Mouse (Mus musculus) heart, adult 9 months (tissue): ENCODE measurements around the gene Xlr3a.
"Not testable (repeated sequence)": the region's sequence is repeated elsewhere in the genome, so short reads cannot be mapped to it uniquely, and the experiment has no call there.

Experiments
- DNase-seq, 2 experiments: peaks; one replicate each; pipeline ENCODE4 v3.0.0; 2022; ENCODE audit warnings: low spot score in 2 of 2

Xlr3a gene

DNA sequence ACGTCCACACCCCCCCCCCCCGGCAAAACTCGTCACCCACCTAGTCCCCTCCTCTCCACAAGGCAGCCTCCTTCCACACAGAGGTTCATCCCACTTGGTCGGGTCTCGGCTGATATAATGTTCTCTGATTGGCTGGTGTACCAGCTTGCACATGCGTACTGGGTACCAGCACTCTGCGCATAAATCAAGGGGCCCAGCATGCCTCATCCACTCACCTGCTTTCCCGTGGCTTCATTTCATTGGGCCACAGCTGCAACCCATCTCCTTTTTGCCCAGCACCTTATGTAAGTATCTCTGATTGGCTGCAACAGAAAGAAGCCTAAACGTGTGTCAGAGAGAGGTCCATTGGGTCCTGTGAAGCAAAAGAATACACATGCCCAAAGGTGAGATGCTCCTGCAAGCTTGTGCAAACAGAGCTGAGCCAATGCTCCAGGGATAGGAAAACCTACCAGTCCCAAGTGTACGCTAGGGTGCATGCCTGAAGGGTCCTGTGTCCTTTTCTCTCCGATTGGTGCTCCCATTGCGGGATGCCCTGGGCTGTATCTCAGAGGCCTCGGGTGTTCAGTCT, at the start of gene Xlr3a:
Gene Xlr3a (minus strand): TSS at position 155 of the 568 bp plus-strand sequence.
- not testable (repeated sequence) for DNase-seq

DNA sequence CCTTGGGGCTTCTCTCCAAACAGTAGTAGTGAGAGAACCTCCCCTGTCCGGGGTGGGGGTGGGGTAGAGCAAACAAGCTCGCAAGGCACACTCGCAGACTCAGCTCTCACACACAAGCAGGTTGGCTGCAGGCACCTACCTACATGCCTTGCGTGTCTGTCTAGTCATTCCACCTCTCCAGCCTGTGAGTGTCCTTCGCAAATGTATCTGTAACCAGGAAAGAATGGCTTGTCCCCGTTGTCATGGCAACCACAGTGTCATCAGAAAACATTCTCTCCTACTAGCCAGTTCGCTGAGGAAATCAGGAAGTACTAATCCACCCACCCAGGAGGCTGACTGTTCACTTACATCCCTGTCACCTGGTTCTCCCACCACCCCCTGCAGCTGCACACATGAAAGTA, 46.3 kb upstream of the Xlr3a start:
- DNase-seq: not testable (repeated sequence)

DNA sequence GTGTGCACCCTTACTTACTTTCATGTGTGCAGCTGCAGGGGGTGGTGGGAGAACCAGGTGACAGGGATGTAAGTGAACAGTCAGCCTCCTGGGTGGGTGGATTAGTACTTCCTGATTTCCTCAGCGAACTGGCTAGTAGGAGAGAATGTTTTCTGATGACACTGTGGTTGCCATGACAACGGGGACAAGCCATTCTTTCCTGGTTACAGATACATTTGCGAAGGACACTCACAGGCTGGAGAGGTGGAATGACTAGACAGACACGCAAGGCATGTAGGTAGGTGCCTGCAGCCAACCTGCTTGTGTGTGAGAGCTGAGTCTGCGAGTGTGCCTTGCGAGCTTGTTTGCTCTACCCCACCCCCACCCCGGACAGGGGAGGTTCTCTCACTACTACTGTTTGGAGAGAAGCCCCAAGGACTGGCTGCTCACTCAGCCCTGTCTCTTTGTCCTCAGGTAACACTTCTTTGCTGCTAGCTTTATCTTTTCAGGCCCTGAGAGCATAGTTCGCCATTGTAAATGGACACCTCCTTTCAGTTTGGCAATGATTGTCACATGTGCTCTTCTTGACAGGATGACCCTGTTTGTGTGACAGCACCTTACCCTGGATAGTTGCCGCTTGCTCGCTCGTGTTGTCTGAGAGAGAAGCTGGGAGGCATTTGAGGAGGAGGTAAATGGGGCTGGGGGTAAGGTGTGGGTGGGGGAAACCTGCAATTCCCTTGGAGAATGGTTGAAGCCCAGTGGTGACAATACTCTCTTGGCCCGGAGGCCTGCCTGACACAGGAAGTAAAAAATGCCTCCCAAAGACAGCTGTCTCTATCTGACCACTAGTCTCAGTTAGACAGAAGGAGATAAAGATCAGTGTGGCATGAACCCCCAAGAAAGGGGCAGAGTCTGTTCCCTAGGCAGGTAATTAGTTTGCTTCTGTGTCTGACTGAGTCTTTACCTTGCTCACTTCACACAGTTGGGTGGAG, 26.2 kb upstream of the Xlr3a start:
- not testable (repeated sequence) for DNase-seq

DNA sequence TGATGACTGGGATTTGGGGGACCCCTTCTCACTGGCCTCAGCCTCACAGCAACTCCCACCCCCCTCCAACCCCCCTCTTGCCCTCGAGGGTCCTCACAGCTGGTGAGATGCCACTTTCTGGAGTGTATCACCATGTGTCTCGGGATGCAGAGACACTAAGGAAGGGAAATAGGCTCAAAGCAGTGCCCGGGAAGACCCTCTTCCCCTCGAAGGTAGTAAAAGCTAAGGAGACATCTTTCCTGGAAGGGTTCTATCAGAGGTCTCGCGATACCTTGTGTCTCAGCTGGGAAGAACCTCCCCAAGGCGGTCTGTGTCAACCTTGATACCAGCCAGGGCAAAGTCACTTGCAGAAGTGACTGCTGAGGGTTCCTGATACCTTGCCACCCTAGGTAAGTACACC, 19.9 kb upstream of the Xlr3a start, which contains the start of gene Gm14685:
Gene Gm14685 (plus strand): TSS at position 301 of the 400 bp plus-strand sequence.
- not testable (repeated sequence) for DNase-seq

DNA sequence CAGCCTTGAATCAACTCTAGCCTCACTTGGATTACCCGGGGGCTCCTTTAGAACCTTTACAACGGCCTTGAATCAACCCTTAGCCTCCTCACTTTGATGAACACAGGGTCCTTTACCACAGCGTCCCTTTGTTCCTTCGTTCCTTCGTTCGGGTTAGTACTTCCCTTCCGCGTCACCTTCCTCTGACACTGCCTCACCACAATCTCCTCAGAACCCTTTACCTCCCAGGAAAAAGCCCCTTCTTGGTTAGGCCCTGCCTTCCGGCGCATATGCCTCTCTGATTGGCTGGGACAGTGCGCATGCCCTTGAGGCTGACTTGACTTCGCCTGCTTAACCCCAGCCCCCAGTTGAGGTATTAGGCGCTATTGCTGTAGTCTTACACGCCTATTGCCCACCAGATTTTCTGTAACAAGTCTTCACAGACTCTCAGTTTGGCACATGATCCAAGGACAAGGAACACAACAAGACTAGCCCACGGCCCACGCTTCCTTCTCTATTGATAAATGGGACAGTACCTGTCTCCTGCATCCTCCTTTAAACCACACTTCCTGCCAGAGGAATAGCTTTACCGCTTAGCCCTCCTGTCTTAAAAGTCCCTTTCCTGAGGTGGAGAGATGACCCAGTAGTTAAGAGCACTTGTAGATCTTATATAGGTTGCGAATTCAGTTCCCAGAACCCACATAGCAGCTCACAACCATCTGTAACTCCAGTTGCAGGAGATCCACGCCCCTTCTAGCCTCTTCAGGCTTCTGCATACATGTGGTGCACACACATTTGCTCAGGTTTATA, 14.4 kb downstream of the Xlr3a start, which contains the start of gene Xlr4a:
Gene Xlr4a (minus strand): TSS at position 212 of the 789 bp plus-strand sequence.
- DNase-seq: not testable (repeated sequence)

DNA sequence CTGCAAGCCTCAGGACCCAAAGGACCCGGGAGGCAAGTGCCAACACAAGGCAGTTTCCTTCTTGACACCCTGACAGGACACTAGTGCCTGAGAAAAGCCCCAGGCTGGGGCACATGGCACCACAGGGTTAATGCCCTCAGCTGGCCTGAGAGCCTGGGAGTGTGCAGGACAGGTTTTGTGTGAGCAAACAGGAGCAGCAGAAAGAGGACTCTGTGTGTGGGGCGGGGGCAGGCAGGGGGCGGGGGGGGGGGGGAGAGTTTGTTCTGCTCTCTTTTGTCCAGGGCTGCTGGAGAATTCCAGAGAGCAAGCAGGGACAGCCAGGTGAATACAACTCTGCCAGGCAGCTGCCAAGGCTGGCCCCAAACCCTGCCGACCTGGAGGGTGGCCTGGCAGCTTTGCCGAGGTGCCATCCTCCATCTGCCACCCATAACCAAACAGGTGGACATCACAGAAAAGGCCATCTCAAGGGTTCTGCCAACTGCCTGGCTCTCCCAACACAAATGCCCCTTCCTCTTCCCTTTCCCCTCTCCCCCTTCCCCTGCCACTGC, 30.1 kb downstream of the Xlr3a start:
- not testable (repeated sequence) for DNase-seq

DNA sequence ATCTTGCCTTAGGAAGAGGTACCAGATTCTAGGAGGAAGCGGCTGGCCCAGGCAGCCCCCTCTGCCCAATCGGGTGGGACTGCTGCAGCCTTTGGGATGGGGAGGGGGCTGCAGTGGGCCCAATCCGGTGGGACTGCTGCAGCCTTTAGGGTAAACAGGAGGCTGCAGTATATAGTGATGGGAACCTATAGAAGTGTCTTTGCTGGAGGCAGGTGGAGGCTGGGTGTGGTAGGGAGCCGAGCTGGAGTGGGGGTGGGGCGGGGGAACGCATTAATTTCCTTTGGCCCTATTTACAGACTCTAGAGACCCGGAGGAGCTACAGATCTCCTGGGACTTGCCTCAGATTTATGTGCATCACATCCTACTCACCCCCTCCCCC, 32.5 kb downstream of the Xlr3a start, which contains the start of gene Pnma3:
Gene Pnma3 (plus strand): TSS at position 373 of the 379 bp plus-strand sequence.
- DNase-seq: no peak

DNA sequence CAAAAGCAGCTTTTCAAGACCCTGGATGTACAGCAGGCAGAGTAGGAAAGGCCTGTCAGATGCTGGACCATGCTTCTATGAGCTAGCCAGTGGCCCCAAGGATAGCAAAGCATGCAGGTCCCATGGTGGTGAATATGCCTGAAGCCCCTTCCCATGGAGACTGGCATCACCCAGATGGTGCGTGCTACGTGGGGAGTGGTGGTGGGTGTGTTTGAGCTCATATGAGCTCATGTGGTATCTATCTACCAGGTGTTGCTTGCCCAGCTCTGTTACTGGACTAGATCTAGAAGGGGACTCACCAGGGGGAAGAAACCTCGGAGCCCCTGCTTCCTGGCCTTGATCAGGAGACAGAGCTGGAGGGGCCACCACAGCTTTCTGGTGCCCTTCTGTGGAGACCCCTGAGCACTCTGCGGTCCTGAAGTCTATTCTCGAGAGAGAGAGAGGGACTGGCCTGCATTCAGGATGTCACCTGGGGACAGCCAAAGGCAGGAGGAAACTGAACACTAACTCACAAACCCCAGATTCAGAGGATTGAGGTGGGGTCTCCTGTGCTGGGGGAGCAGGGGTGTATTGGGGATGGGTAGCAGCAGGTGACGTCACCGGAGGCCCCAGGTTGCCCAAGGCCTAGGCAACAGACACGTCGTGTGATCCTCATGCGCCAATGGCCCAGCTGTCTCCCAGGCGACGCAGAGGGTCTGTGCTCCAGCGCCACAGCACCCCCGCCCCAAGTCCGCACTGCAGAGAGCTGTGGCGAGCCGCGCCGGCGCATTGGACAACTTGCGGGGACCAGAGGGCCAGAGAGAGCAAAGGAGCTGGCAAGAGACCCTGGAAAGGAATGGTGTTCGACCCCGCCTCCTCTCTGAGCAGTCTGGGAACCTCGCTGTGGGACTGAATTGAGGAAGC, 33.1 kb downstream of the Xlr3a start:
- DNase-seq: no peak

DNA sequence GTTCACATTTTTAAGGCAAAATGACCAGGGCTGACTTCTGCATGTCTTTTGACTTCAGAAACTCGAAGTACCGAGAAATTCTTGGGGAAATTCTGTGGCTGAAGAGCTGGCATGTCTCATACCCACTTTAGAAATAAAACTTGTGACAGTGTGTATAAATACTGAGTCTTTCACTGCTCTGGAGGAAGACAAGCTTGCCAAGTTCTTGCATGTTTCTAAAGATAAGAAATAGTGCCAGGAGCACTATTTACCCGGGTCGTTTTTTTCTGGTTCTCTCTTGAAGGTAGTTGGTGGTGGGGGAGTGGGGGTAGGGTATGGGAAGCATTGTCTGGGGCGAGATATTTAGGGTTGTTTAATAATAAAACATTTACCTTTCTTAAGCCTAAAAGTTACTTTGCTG, 34.6 kb downstream of the Xlr3a start:
- DNase-seq: no peak

DNA sequence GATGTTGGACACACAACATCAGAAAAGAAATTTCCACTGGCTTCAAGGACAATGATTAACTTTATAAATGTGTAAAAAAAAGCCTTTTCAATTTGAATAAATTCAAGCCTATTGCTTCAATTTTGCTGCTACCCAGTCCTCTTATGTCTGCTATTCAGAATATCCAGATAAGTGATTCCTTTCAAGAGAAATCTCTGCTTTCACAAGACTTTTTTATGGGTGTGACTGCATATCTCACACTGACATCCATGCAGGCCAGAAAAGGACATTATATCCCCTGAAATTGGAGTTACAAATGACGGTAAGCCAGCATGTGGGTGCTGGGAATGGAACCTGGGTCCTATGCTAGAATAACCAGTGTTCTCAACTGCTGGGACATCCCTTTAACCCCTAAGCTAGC, 35.4 kb downstream of the Xlr3a start:
- DNase-seq: no peak

DNA sequence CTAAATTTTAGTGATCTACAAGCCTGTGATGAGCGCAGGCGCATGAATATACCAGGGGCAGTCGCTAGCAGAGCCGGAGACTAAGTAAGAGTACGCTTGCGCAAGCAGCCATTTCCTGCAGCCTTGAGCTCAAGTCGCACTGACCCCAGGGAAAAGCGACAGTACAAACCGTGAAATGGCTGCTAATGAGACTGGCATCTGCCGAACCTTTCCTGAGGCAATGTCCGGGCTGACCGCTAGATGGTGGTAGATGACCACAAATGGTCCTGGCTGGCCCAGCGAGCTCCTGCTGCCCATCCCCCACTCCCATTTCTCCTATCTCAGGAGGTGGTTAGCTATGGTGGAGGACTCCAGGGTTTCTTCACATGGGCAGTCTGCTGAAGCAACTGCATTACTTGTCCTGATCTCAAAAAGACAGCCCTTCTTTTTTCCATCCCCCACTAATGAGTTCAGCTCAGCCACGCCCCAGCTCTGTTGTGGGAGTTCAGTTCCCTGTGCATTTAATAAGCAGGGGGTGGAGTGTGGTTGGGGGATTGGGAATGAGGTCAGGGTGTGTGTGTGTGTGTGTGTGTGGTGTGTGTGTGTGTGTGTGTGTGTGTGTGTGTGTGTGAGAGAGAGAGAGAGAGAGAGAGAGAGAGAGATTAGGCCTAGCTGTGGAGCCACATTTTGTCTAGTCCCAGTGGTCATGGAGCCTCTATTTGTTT, 42.9 kb downstream of the Xlr3a start:
- DNase-seq: peak; percentile 93

DNA sequence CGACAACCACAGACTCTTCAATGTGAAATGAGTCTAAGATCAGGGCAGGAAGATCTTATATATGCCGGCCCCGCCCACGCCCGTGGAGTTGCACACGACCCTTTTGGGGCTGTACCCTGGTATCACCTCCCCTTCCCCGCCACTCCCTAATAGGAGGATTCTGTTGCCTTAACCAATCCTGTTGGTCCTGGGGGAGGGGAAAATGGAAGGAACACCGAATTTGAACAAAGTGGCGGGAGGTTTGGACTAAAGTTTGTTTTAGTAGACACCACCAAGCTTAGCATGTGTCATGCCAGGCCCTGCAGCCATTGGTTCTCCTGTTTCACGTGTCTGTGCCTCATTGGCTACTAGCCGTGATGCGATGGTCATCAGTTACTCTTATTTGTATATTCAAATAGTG, 57.2 kb downstream of the Xlr3a start:
- DNase-seq: no peak

DNA sequence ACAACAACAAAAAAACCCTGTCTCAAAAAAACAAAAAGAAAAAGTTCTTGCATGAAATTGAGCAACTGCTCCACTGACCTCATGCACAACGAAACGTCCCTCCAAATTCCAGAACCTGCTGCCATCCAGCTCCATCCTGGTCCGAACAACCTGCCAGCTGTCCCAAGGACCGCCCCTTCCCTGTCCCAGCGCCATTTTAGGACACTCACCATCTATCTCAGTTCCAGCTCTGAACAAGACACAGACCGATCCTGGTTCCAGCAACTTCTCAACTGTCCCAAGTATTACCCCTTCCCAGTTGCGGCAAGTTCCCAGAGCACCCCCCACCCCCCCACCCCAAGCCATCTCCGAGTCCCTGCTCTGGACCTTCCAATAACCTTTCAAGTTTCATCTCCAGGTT, 58.1 kb downstream of the Xlr3a start:
- DNase-seq: no peak

DNA sequence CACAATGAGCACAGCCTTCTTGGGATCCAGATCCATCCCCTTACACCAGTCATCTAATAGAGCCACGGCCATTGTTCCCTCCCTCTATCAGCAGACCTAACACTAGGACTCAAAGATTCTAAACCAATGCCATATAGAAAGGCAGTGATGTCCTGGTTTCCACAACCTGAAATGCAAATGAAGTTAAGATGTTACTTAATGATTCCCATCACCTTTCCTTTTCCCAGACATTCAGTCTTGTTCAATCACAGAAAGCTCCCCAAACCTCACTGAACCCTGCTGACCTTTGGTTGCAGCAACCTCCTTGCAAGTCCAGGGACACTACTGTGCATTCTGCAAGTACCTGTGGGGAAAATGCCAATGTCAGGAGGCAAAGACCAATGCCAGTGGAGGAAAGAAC, 59.9 kb downstream of the Xlr3a start, which contains the start of gene Pnma5:
Gene Pnma5 (minus strand): TSS at position 101 of the 400 bp plus-strand sequence.
- no peak for DNase-seq
